Mouse (Mus musculus): ENCODE measurements around the gene Ppm1k.

DNA sequence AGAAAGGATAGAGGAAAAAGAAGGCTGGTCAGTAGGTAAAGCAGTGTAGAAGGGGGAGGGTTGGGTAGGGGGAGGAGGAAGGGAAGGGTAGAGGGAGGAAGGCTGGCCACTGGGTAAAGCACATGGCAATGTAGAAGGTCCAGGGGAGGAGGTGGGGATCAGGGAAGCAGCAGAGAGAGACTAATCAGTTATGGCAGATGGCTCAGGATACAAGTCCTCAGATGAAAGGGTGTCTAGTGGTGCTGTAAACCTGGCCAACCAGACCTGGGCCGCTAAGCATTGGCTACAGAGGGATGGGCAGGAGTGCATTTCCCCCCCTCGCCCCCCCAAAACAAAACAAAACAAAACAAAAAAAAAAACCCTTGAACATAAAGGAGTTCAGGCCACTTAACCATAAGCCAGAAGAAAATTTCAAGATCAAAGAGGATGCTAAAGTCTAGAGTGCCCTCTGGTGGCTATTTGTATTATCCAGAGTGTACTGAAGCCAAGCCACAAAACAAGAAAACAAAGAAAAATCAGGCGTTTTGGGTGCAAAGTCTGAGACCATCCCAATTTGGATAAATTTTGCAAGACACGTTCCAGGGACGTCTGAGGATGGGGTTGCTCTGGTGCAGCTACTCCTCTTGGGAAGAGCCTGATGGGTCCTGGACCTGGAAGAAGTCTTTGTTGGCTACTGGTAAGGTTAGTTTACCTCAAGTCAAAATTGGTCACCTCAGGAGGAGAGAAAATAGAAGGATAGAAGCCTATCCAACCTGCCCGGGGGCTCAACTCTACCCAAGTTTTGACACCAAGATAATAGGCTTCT is 35.1 kb upstream of the Ppm1k start:
- TF ChIP-seq CTCF (IDR thresholded peaks at IDR 0.05) (peak; percentile 84), EP300 (IDR thresholded peaks at IDR 0.05; ENCODE audit: insufficient read depth, low read depth, low read length) (no peak), POLR2A (IDR thresholded peaks at IDR 0.05; ENCODE audit: insufficient read depth, low read depth, low read length) (no peak)
